Mouse (Mus musculus) embryo, embryonic 11.5 days (tissue): ENCODE results near the gene Phf24.
A peak's percentile ranks its signal among the peaks of the same experiment; 100 is the strongest.

Source experiments
- DNase-seq: peaks from one replicate; pipeline ENCODE4 v3.0.0-alpha.2; 2012; ENCODE audit warnings: low read depth, low spot score

The Phf24 gene

GRCm38 (mm10) chr4:42916617-42917401 is at the start of gene Phf24:
Phf24 (plus strand) TSS chr4:42916660.
- no peak for DNase-seq

GRCm38 (mm10) chr4:42867390-42867789 is 49.1 kb upstream of the Phf24 start:
- DNase-seq, result no peak

GRCm38 (mm10) chr4:42868193-42868592 is 48.3 kb upstream of the Phf24 start:
- no peak for DNase-seq

- DNase-seq, result no peak
Measured at GRCm38 (mm10) chr4:42870748-42871147, 45.7 kb upstream of the Phf24 start.

- DNase-seq, result no peak
Measured at GRCm38 (mm10) chr4:42872151-42872550, 44.3 kb upstream of the Phf24 start.

GRCm38 (mm10) chr4:42872746-42873435 is 43.6 kb upstream of the Phf24 start:
- DNase-seq, result no peak

- no peak for DNase-seq
Measured at GRCm38 (mm10) chr4:42874134-42874533, 42.3 kb upstream of the Phf24 start, which contains the start of gene Fam205c. Fam205c (minus strand) TSS chr4:42874234.

- peak; percentile 51 for DNase-seq
Measured at GRCm38 (mm10) chr4:42876586-42877291, 39.7 kb upstream of the Phf24 start.

GRCm38 (mm10) chr4:42877657-42878056 is 38.8 kb upstream of the Phf24 start:
- DNase-seq, result no peak

- no peak for DNase-seq
Measured at GRCm38 (mm10) chr4:42879829-42880676, 36.4 kb upstream of the Phf24 start.

GRCm38 (mm10) chr4:42880677-42880948 is 35.8 kb upstream of the Phf24 start:
- no peak for DNase-seq

GRCm38 (mm10) chr4:42886926-42887325 is 29.5 kb upstream of the Phf24 start:
- DNase-seq, result no peak

GRCm38 (mm10) chr4:42888806-42889205 is 27.7 kb upstream of the Phf24 start:
- DNase-seq, result no peak

- no peak for DNase-seq
Measured at GRCm38 (mm10) chr4:42891176-42891575, 25.3 kb upstream of the Phf24 start.

- no peak for DNase-seq
Measured at GRCm38 (mm10) chr4:42895118-42895517, 21.3 kb upstream of the Phf24 start.

GRCm38 (mm10) chr4:42898914-42899313 is 17.5 kb upstream of the Phf24 start:
- no peak for DNase-seq

GRCm38 (mm10) chr4:42900878-42901277 is 15.6 kb upstream of the Phf24 start:
- no peak for DNase-seq

GRCm38 (mm10) chr4:42902174-42902573 is 14.3 kb upstream of the Phf24 start:
- no peak for DNase-seq

GRCm38 (mm10) chr4:42902730-42903129 is 13.7 kb upstream of the Phf24 start:
- no peak for DNase-seq

GRCm38 (mm10) chr4:42903942-42904341 is 12.5 kb upstream of the Phf24 start:
- no peak for DNase-seq

GRCm38 (mm10) chr4:42904523-42904922 is 11.9 kb upstream of the Phf24 start:
- no peak for DNase-seq

- DNase-seq, result no peak
Measured at GRCm38 (mm10) chr4:42904966-42905365, 11.5 kb upstream of the Phf24 start.
